Mouse (Mus musculus): Measurements from ENCODE around the gene Gm3435.
"Not testable (repeated sequence)": the region's sequence is repeated elsewhere in the genome, so short reads cannot be mapped to it uniquely, and the experiment has no call there.

Gm3435 gene

GRCm38 (mm10) chr17:15009706-15010413 lies at the start of gene Gm3435:
Gm3435 (plus strand) TSS chr17:15010176.
- not testable (repeated sequence) for DNase-seq

- DNase-seq = peak in 1 of 2 experiments; percentile 27
Measured at GRCm38 (mm10) chr17:14960520-14960919, 49.5 kb upstream of the Gm3435 start.

DNA sequence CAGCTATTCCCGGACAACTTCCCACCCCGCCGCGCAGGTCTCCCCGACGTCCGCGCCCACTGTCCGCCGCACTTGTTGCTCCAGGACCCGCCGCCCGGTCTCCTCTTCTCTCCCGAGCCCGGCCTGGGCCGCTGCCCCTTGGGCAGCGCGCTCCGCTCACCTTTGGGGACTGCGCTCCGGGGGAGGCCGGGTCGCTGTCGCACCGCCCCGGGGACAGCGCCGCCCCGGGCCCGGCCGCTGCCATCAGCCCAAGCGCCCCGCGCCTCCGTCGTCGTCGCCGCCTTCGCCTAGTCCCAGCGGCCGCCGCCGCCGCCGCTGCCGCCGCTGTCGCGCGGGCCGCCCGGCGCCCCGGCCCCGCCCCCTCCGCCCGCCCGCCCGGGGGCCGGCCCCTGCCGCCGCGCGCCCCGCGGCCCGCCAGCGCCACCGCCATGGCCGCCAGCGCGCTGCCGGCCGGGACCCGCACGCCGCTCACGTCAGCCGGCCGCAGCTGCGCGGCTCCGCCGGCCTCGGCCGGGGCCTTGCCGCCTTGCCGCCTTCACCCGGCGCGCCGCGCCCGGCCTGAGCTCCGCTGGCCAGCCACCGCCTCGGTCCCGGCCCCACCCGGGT lies 48.9 kb upstream of the Gm3435 start, which contains the start of gene Phf10:
Phf10 (minus strand) TSS at position 323 of the 606 bp plus-strand sequence.
- peak in 1 of 2 experiments; percentile 59 for DNase-seq

GRCm38 (mm10) chr17:14961557-14962154 lies 48.3 kb upstream of the Gm3435 start:
- not testable (repeated sequence) for DNase-seq

DNA sequence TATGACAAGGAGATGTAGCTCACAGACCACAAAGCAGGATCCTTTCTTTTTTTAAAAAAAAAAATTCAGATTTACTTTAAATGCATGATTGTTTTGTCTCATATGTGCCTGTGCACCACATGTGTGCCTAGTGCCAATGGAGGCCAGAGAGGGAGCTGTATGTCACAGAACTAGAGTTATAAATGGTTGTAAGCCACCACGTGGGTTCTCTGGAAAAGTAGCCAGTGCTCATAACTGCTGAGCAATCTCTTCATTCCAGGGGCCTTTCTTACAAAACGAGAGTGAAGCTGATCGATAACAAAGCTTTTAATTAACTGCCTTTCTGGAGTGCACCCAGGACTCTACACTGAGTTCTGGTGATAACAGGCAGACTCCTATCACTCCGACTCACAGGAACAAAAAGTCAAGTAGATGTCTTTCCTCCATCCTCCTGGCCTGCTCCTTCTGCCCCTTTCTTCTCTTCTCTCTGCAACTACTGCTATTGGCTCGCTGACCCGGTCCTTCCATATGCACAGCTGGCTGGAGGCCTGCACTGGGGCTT lies 41.5 kb upstream of the Gm3435 start:
- not testable (repeated sequence) for DNase-seq

DNA sequence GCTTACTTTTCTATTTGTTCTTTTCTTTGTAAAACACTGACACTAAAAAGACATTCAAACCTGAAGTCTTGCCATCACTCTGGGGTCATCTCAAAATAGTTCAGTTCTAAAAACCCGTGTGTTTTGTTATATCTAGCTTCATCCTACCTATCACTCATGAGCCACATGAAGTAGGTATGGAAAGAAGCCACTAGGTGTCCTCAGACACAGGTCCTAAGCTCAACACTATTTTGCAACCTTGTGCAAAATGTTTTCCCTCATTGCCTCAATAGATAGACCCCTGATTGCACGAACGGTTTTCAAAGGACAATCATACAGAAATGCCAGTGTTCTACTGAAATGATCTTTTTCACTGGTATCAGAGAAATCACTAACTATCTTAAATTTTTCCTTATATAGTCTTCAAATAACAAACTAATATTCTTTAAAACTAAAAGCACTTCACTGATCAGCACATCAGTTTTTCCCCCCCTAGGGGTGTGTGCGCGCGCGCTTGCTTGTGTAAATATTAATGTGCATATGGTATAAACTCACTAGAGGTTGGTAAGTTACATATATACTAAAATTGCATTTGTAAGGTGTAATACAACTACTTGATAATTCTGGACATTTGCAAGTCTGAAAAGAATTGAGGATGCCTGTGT lies 32.1 kb upstream of the Gm3435 start:
- not testable (repeated sequence) for DNase-seq

- DNase-seq = not testable (repeated sequence)
Measured at GRCm38 (mm10) chr17:14978362-14979038, 31.5 kb upstream of the Gm3435 start, which contains the start of the genes 9030025P20Rik and Gm3417. 9030025P20Rik (plus strand) TSS chr17:14978468. Gm3417 (minus strand) TSS chr17:14978790.

DNA sequence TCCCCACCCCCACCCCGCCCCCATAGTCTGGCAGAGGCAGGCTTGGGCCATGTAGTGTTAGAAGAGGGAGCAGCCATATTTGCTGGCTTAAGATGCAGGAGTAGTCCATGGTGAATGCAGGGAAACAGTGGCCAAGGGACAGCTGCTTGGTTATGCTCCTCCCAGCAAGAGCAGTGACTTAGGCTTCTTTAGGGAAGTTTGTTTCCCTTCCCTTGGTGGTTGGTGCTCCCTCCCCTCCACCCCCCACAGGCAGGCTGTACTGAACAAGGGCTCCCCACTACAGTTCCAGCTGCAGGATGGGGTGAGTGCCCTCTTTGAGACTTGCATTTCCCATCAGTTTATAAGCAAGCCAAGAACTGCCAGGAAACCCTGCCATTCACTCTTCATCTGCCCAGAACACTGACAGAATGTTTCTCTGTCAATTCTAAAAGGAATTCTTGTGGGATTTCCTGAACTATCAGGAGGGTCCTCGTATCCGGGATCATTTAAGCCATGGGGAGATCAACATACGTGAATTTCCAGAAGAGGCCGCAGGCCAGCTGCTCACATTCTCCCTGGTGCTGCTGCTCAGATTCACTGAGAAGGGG lies 19.8 kb upstream of the Gm3435 start:
- peak in 1 of 2 experiments; percentile 0 for DNase-seq

GRCm38 (mm10) chr17:14992522-14993138 lies 17.3 kb upstream of the Gm3435 start:
- DNase-seq = not testable (repeated sequence)

- not testable (repeated sequence) for DNase-seq
Measured at GRCm38 (mm10) chr17:14993139-14993832, 16.7 kb upstream of the Gm3435 start.

GRCm38 (mm10) chr17:14994140-14994539 lies 15.8 kb upstream of the Gm3435 start:
- not testable (repeated sequence) for DNase-seq

- not testable (repeated sequence) for DNase-seq
Measured at GRCm38 (mm10) chr17:15000047-15000446, 9.9 kb upstream of the Gm3435 start.

DNA sequence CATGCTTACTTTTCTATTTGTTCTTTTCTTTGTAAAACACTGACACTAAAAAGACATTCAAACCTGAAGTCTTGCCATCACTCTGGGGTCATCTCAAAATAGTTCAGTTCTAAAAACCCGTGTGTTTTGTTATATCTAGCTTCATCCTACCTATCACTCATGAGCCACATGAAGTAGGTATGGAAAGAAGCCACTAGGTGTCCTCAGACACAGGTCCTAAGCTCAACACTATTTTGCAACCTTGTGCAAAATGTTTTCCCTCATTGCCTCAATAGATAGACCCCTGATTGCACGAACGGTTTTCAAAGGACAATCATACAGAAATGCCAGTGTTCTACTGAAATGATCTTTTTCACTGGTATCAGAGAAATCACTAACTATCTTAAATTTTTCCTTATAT lies 888 bp upstream of the Gm3435 start:
- DNase-seq = not testable (repeated sequence)

GRCm38 (mm10) chr17:15021503-15022220 lies 11.7 kb downstream of the Gm3435 start:
- peak in 1 of 2 experiments; percentile 17 for DNase-seq

GRCm38 (mm10) chr17:15023878-15024492 lies 14.0 kb downstream of the Gm3435 start:
- not testable (repeated sequence) for DNase-seq

DNA sequence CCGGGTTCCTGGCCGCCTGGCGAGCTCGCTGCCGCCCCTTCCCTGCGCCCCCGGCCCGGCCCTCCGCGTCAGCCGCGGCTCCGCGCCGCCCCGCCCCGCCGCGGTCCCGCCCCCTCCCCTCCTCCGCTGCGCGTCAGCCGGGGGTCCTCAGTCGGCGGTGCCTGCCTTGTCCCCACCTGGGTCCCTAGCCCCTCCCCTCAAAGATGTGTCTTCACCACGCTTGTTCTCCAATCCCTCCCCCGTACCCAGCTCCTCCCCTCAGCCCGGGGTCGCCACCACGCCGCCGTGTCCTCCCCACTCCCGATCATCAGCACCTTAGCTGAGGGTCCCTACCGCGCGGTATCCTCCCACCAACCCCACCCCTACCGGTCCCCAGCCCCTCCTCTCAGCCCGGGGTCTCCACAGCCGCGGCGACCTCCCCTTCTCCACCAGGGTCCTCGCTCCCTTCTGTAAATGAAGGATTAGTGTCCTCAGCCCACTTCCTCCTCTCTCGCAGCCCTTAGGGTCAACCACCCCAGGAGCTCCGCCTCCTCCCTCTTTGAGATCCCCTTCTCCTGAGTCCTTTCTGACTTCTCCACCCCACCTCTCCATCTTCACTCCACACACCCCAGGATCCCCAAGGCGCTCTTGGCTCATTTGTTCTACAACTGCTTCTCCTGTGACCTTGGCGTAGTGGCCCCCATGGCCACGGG lies 14.7 kb downstream of the Gm3435 start:
- not testable (repeated sequence) for DNase-seq

DNA sequence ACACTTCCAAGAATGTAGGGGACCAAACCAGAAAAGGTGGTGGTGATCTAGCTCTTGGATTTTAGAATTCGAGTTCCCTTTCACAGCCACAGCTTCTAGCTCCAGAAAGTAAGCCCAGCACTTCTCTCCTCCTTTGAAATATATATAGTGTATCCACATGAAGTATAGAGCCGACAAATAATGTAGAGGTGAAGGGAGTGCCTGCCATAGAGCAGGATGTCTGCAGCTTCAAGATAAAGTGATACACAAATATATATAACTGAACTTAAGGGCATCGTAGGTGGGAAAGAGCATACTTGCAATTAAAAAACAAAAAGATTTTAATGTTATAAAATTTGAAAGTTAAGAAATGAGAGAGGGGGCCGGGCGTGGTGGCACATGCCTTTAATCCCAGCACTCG lies 15.5 kb downstream of the Gm3435 start:
- DNase-seq = not testable (repeated sequence)

DNA sequence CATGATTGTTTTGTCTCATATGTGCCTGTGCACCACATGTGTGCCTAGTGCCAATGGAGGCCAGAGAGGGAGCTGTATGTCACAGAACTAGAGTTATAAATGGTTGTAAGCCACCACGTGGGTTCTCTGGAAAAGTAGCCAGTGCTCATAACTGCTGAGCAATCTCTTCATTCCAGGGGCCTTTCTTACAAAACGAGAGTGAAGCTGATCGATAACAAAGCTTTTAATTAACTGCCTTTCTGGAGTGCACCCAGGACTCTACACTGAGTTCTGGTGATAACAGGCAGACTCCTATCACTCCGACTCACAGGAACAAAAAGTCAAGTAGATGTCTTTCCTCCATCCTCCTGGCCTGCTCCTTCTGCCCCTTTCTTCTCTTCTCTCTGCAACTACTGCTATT lies 21.4 kb downstream of the Gm3435 start:
- DNase-seq = not testable (repeated sequence)

DNA sequence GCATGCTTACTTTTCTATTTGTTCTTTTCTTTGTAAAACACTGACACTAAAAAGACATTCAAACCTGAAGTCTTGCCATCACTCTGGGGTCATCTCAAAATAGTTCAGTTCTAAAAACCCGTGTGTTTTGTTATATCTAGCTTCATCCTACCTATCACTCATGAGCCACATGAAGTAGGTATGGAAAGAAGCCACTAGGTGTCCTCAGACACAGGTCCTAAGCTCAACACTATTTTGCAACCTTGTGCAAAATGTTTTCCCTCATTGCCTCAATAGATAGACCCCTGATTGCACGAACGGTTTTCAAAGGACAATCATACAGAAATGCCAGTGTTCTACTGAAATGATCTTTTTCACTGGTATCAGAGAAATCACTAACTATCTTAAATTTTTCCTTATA lies 30.5 kb downstream of the Gm3435 start:
- not testable (repeated sequence) for DNase-seq

Data from kidney, postnatal 36 days (tissue).